Mouse (Mus musculus) kidney, postnatal 4 days (tissue): ENCODE results near the gene Ift20.

Experiments
- DNase-seq, 2 experiments: peaks; one replicate each; pipeline ENCODE4 v3.0.0; 2021; ENCODE audit warnings: mixed read lengths in 2 of 2

Ift20 gene

GRCm38 (mm10) chr11:78536080-78536689 is at the start of gene Ift20, which contains the start of gene Tnfaip1:
Gene Ift20, plus strand, starts transcription at chr11:78536361.
Gene Tnfaip1, minus strand, starts transcription at chr11:78536332.
- peak; percentile 98 to 99 for DNase-seq

GRCm38 (mm10) chr11:78488168-78488567 is 48.0 kb upstream of the Ift20 start:
- peak; percentile 85 to 86 for DNase-seq

GRCm38 (mm10) chr11:78490781-78491241 is 45.4 kb upstream of the Ift20 start:
- DNase-seq, result peak; percentile 57 to 67

GRCm38 (mm10) chr11:78495904-78496303 is 40.3 kb upstream of the Ift20 start:
- peak; percentile 81 to 84 for DNase-seq

- DNase-seq, result peak; percentile 57 to 72
Measured at GRCm38 (mm10) chr11:78497071-78497541, 39.1 kb upstream of the Ift20 start.

GRCm38 (mm10) chr11:78497544-78498522 is 38.3 kb upstream of the Ift20 start, which contains the start of gene Sarm1:
Gene Sarm1, minus strand, starts transcription at chr11:78497754.
- DNase-seq, result peak; percentile 96

- DNase-seq, result no peak
Measured at GRCm38 (mm10) chr11:78499004-78499403, 37.2 kb upstream of the Ift20 start, which contains the start of gene Vtn. Gene Vtn, plus strand, starts transcription at chr11:78499091.

GRCm38 (mm10) chr11:78499543-78499942 is 36.6 kb upstream of the Ift20 start:
- no peak for DNase-seq

- DNase-seq, result no peak
Measured at GRCm38 (mm10) chr11:78500623-78501202, 35.4 kb upstream of the Ift20 start.

GRCm38 (mm10) chr11:78501529-78501928 is 34.6 kb upstream of the Ift20 start:
- no peak for DNase-seq

GRCm38 (mm10) chr11:78502909-78503650 is 33.1 kb upstream of the Ift20 start, which contains the start of gene Sebox:
Gene Sebox, plus strand, starts transcription at chr11:78503447.
- DNase-seq, result no peak

GRCm38 (mm10) chr11:78505430-78505829 is 30.7 kb upstream of the Ift20 start:
- no peak for DNase-seq

GRCm38 (mm10) chr11:78509148-78509547 is 27.0 kb upstream of the Ift20 start:
- DNase-seq, result peak; percentile 46 to 52

GRCm38 (mm10) chr11:78512025-78512957 is 23.9 kb upstream of the Ift20 start, which contains the start of the genes Tmem199 and Poldip2:
Gene Tmem199, minus strand, starts transcription at chr11:78512172.
Gene Poldip2, plus strand, starts transcription at chr11:78512193.
- peak; percentile 93 to 96 for DNase-seq

- DNase-seq, result no peak
Measured at GRCm38 (mm10) chr11:78513106-78513790, 22.9 kb upstream of the Ift20 start.

GRCm38 (mm10) chr11:78515549-78516325 is 20.4 kb upstream of the Ift20 start:
- peak in 1 of 2 experiments; percentile 22 for DNase-seq

- DNase-seq, result no peak
Measured at GRCm38 (mm10) chr11:78518931-78519330, 17.2 kb upstream of the Ift20 start.

GRCm38 (mm10) chr11:78521880-78522279 is 14.3 kb upstream of the Ift20 start:
- DNase-seq, result no peak

- peak; percentile 29 to 41 for DNase-seq
Measured at GRCm38 (mm10) chr11:78522481-78522997, 13.6 kb upstream of the Ift20 start.
